Mouse (Mus musculus) heart, adult 18-20 months (tissue): ENCODE results near the gene Gm49425. TPM values are rescaled to one million over a fixed set of nuclear protein-coding genes. Genes with fewer than 3 reads are reported as not detected.

Experiments used
- DNase-seq, 2 experiments: peaks; one replicate each; pipeline ENCODE4 v3.0.0; 2021 to 2022; ENCODE audit warnings: mixed read lengths in 1 of 2
- microRNA-seq, 2 experiments: library from miRNA; unstranded; fragments of <30 nt; microRNA quantifications; one replicate each; pipeline ENCODE4 v1.2.0; 2022
- total RNA-seq, 2 experiments: library from RNA; stranded (reverse); gene quantifications; 2 replicates each; pipeline ENCODE4 v1.2.3; 2021

The Gm49425 gene
- total RNA-seq, 2 experiments from 2014 or later: not detected

GRCm38 (mm10) chr15:101491431-101491830 lies 25.6 kb downstream of the Gm49425 start, which contains the start of gene Krt83:
Gene Krt83, minus strand, starts transcription at chr15:101491512.
- DNase-seq: no peak

- DNase-seq: no peak
These were observed 31.0 kb downstream of the Gm49425 start for GRCm38 (mm10) chr15:101485911-101486635.

GRCm38 (mm10) chr15:101484939-101485338 lies 32.1 kb downstream of the Gm49425 start:
- no peak for DNase-seq

GRCm38 (mm10) chr15:101483646-101484045 lies 33.4 kb downstream of the Gm49425 start:
- no peak for DNase-seq

- DNase-seq: no peak
These were observed 35.0 kb downstream of the Gm49425 start for GRCm38 (mm10) chr15:101482056-101482455.

GRCm38 (mm10) chr15:101479666-101480060 lies 37.4 kb downstream of the Gm49425 start:
- no peak for DNase-seq

- peak; percentile 5 to 46 for DNase-seq
These were observed 37.9 kb downstream of the Gm49425 start for GRCm38 (mm10) chr15:101479007-101479665.

- peak in 1 of 2 experiments; percentile 17 for DNase-seq
These were observed 44.0 kb downstream of the Gm49425 start, which contains the start of gene Krt86 for GRCm38 (mm10) chr15:101472952-101473528. Gene Krt86, plus strand, starts transcription at chr15:101473478.

- no peak for DNase-seq
These were observed 48.0 kb downstream of the Gm49425 start for GRCm38 (mm10) chr15:101469093-101469492.

Small RNA genes lying within 50 kb of the gene (microRNA-seq; reads per million reads assigned to microRNA genes)
- 0 reads per million in 2 experiments for gene Gm44393

Other genes with a start within 250 kb of the Gm49425 start
- 10 to 100 TPM; 20.0 to 21.3 TPM for gene Atg101, start 233.0 kb downstream of the Gm49425 start, total RNA-seq
- gene 6030408B16Rik, start 224.0 kb downstream of the Gm49425 start, total RNA-seq: 1 to 10 TPM in 1 of 2 experiments, under 1 TPM in 1; 0.69 to 1.1 TPM
- 1 to 10 TPM; 2.0 to 3.2 TPM for gene Krt80, start 147.1 kb downstream of the Gm49425 start, total RNA-seq
- 1 to 10 TPM; 1.9 to 4.1 TPM for gene Krt7, start 106.2 kb downstream of the Gm49425 start, total RNA-seq
- not detected for gene Krt87, start 78.5 kb downstream of the Gm49425 start, total RNA-seq
- gene Krt88, start 69.5 kb downstream of the Gm49425 start, total RNA-seq: not detected
- gene Krt81, start 53.5 kb downstream of the Gm49425 start, total RNA-seq: not detected
- not detected for gene Krt86, start 43.8 kb downstream of the Gm49425 start, total RNA-seq
- not detected for gene Krt83, start 25.7 kb downstream of the Gm49425 start, total RNA-seq
- not detected for gene Krt84, start 15.6 kb upstream of the Gm49425 start, total RNA-seq
- not detected for gene Krt82, start 33.4 kb upstream of the Gm49425 start, total RNA-seq
- not detected for gene Krt90, start 45.7 kb upstream of the Gm49425 start, total RNA-seq
- gene Krt75, start 56.6 kb upstream of the Gm49425 start, total RNA-seq: not detected
- not detected for gene Gm5414, start 110.9 kb upstream of the Gm49425 start, total RNA-seq
- not detected for gene Gm5478, start 130.1 kb upstream of the Gm49425 start, total RNA-seq
- not detected for gene Krt6b, start 163.0 kb upstream of the Gm49425 start, total RNA-seq
- not detected for gene Krt6a, start 177.0 kb upstream of the Gm49425 start, total RNA-seq
- gene Krt5, start 195.6 kb upstream of the Gm49425 start, total RNA-seq: 1 to 10 TPM in 1 of 2 experiments, not detected in 1; 1.5 TPM
- gene Krt71, start 225.8 kb upstream of the Gm49425 start, total RNA-seq: not detected